Mouse (Mus musculus) MN1 (cell line): ENCODE measurements around the gene Serinc3.

Experiments used
- DNase-seq: peaks from one replicate; pipeline ENCODE4 v3.0.0-alpha.2; 2016; ENCODE audit warnings: low spot score

Serinc3 gene

GRCm38 (mm10) chr2:163662698-163663221, 17.8 kb upstream of the Serinc3 start:
- DNase-seq: no peak

GRCm38 (mm10) chr2:163662076-163662475, 17.1 kb upstream of the Serinc3 start:
- no peak for DNase-seq

DNA sequence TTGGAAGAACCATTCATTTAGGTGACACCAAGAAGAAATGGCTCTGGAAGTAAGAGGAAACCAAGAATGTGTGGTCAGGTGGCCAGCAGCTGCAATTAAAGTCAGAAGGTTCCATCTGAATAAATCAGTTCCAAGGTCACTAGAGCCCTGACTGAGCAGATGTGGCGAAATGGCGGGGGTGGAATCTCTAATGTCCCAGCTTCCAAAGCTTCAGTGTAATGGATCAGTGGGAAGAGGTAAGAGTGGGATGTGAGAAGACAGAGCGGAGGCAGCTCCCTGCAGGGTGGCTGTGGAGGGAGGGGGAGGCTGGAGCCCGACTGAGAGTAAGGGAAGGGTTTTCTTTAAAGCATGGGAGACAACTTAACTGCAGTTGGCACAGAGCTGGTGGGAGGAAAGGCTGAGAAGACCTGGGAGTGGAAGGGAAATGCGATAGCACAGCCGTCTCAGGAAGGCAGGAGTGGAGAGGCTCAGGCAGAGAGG, 16.5 kb upstream of the Serinc3 start:
- DNase-seq: no peak

DNA sequence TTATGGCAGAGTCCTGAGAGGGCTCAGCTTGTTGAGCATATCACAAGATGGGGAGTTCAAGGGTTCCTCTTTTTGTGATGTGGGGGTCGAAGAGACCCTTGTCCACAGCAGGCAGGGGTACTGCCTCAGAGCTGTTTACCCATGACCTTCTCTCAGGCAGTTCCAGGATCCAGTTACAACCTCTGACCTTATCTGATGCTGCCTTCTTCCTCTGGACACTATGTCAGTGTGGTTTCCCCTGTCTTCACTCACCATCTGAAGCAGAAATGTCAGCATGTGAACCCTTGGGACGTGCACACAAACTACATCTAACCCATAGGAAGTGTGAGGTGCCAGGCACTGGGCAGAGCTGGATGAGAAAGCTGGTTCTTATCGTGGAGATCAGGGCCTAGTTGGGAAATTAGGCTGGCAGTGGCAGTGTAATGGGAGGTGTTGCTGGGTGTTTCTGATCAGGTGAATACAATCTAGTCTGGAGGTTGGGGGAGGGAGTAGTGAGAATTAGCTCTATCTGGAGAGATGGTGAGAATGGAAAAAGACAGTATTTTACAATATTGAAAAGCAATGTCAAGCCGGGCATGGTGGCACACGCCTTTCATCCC, 15.3 kb upstream of the Serinc3 start:
- no peak for DNase-seq

DNA sequence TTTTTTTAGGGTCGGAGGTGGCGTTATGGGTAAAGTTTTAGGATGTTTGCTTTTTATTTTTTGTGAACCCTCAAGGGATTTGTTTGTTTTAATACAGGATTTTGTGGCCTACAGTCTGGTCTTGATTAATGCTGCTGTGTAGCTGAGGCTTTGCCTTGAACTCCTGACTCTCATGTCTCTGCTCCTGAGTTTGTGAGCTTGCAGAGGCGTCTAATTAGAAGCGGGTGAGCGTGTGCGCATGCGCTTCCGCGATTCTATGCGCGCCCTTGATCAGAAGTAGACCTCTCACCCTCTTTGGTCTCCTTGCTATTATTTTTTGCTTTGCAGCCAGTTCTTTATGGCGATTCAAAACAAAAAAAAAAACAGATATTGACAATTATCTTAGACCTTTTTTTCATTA, 14.5 kb upstream of the Serinc3 start:
- DNase-seq: no peak

DNA sequence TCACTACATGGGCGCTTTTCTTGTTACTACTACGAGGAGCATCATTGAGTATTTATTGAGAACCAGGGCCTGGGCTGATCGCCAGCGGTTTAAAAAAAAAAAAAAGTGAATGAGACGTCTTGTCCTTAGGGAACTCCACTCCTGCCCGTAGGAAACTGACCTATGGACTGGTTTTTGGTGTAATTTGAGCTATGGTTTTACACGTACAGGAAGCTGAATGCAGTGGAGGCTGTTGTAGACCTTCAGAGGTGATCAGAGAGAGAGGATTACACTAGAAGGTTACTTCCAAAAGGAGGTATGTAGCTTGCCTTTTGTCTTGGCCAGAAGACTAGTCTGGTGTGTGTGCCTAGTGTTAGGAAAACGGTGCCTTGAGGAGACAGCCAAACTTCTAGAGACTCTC, 14.0 kb upstream of the Serinc3 start:
- peak; percentile 77 for DNase-seq

DNA sequence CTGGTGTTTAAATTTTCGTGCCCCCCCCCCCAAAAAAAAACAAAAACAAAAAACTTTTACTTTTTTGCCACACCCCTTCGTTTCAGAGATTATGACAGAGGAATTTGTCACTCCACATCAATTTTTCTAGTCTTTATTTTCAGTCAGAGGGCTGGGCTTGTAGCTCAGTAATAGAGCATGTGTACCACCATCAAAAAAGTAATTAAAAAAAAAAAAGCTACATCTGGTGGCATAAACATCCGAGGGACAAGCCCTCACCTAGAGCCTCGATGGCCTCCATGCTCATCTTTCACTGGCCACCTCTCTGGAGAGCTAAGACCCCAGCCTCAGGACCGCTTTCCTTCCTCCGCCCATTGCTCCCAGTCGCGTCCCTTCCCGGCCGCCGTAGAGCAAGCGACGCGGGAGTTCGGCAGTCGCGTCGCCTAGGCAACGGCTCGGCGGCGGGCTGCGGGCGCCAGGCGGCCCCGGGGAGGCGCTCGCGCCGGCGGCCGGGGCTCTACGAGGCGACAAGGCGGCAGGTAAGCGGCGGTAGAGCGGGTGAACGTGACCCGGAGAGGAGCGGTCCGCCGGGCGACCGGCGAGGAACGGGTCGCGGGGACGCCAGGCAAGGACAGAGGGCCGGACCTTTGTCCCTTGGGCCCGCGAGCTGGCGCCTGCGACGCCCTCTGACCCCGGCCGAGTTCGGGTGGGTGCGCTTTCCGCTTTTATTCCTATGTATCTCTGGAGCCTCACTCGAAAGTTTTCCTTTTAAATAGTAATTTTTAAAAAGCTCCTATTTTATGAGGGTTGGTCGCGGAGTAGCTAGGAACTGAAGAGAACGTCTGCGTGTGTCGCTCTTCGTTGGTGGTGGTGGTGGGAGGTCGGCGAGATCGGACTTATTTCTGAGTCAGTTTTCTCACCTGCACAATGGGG, 13.3 kb upstream of the Serinc3 start, which contains the start of gene Pkig:
TSS of gene Pkig (plus strand) at position 412 of the 912 bp plus-strand sequence.
- DNase-seq: peak; percentile 94

- DNase-seq: no peak
These were observed 12.6 kb upstream of the Serinc3 start for GRCm38 (mm10) chr2:163657486-163657885.

DNA sequence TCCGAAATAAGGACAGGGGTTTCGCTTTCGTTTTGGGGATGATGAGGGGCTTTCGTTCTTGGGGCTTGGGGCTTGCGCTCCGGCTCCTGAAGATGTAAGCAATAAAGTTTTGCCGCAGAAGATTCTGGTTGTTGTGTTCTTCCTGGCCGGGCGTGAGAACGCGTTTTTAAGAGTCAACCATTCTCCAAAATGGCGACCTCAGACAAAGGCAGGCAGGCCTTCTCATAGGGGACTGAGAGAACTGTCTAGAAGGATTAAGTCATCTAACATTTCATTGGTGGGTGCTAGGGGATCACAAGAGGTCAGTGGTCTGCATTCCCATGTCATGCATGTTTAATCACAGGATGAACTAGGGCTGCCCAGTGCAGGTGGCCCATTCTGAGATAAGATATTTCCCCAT, 10.8 kb upstream of the Serinc3 start:
- peak; percentile 65 for DNase-seq

- no peak for DNase-seq
These were observed 1.6 kb upstream of the Serinc3 start for GRCm38 (mm10) chr2:163646461-163647080.

DNA sequence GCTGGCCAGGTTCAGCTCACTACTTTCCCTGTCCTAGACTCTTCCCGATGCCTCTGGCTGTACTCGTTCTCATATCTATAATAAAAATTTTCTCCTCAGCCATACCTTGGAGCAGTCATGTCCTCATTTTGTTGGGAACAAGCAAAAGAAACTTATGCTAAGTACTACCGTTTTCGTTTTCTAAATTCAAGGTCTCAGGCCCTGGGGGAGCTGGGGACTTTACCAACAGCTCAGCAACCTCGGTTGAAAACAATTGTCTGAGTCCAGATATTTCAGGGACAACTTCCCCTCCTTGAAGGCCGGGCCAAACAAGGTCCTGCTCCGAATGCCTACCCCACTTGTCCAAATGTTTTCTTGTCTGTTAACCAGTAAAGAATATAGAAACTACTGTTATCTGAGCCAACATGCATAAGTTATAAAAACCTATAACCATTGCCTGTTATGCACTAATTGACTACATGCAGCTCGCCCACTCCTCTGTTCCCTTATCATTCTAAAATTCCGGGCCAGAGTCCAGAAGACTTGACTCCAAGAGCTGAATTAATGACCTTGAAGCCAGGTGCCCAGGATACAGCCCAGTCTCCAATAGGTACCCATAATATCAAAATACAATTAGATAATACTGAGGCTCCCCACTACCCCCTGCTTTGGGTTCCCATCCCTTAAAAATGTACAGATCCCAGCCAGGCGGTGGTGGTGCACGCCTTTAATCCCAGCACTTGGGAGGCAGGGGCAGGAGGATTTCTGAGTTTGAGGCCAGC, 949 bp upstream of the Serinc3 start:
- DNase-seq: no peak

GRCm38 (mm10) chr2:163644047-163644446, 884 bp downstream of the Serinc3 start:
- peak; percentile 58 for DNase-seq

DNA sequence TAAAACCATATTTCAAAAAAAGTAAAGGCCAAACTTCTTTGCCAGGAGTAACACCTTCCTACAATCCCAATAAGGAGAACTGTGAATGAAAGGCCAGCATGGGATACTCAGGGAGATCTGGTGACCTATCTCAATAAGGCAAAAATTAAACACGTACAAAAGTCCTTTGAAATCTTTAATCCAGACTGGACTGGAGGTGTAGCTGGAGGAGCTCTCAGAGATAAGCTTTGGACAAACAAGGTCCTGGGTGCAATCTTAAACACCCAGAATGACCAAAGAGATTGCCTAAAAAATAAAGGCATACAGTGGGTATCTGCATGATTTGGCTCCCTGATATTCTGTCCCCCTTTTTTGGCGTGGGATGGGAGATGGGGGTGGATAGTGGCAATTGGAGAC, 1.4 kb downstream of the Serinc3 start:
- no peak for DNase-seq

DNA sequence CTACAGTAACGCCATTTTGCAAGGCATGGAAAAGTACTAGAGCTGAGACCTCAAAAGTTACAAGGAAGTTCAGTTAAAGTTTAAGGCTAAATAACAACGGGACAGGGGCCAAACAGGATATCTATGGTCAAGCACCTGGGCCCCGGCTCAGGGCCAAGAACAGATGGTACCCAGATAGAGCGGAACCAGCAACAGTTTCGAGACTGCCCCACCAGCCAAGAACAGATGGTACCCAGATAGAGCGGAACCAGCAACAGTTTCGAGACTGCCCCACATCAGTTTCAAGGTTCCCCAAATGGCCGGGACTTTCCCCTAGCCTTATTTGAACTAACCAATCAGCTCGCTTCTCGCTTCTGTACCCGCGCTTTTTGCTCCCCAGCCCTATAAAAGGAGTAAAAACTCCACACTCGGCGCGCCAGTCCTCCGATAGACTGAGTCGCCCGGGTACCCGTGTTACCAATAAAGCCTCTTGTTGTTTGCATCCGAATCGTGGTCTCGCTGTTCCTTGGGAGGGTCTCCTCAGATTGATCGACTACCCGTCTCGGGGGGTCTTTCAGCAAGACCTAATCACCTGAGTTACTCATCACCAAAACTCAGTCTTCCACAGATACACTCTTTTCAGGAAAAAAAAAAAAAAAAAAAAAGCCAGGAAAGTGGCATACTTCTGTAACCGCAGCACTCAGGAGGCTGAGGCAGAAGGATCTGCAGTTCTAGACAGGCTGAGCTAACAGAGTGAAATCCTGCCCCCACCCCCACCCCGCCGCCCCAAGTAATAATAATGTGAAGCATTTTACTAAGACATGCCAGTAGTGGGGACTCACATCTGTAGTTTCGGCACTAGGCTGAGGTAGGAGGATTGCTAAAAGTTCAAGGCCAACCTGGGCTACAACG, 2.0 kb downstream of the Serinc3 start:
- DNase-seq: no peak

GRCm38 (mm10) chr2:163641681-163642080, 3.2 kb downstream of the Serinc3 start:
- DNase-seq: no peak

DNA sequence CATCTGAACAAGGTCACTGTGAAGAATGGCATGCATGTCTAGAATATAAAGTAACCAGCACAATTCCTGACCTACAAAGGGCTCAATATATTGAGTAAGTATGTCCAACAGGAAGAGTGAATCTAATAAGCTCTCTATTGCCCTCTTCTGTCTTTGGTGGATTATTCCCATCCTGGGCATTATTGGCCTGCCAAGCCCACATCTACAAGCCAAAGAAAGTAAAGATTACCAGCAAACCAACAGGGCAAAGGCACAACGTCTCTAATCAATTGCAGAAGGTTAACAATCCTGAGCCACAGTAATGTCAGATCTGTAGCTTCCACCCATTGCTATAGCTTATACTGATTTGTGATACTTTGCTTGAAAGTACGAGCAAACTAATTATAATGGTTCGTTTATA, 4.4 kb downstream of the Serinc3 start:
- DNase-seq: no peak

- no peak for DNase-seq
These were observed 7.2 kb downstream of the Serinc3 start for GRCm38 (mm10) chr2:163637655-163638266.

- DNase-seq: no peak
These were observed 8.9 kb downstream of the Serinc3 start for GRCm38 (mm10) chr2:163636057-163636456.

- no peak for DNase-seq
These were observed 10.7 kb downstream of the Serinc3 start for GRCm38 (mm10) chr2:163634211-163634610.

DNA sequence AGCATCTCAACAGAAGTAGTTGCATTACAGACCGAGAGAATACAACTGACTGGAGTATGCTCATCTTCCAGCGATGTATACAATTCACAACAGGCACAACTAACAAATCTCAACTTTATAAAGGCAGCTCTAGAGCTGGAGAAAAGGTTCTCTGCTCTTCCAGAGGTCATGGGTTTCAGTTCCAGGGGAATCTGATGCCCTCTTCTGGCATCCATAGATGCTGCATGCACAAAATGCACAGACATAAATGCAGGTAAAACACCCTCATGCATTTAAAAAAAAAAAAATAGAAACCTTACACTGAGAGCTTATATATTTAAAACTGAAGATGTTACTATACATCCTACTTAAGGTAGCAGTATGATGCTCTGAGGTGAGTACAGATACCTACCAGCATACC, 13.2 kb downstream of the Serinc3 start:
- no peak for DNase-seq
